Mouse (Mus musculus) c-Kit-positive CD71-positive TER-119-negative erythroid progenitor cells, embryonic 14.5 days (primary cell): ENCODE results near the gene Tent4a.
"Not testable (repeated sequence)": the region's sequence is repeated elsewhere in the genome, so short reads cannot be mapped to it uniquely, and the experiment has no call there.

Experiments used
- DNase-seq: peaks from one replicate; pipeline ENCODE4 v3.0.0-alpha.2; 2013; ENCODE audit warnings: low read depth

The Tent4a gene

GRCm38 (mm10) chr13:69534334-69534653 lies at the start of gene Tent4a:
Tent4a (minus strand) TSS chr13:69534617.
- DNase-seq = no peak

- DNase-seq = no peak
Measured at GRCm38 (mm10) chr13:69583591-69583990, 49.2 kb upstream of the Tent4a start.

- no peak for DNase-seq
Measured at GRCm38 (mm10) chr13:69582411-69582810, 48.0 kb upstream of the Tent4a start.

- DNase-seq = no peak
Measured at GRCm38 (mm10) chr13:69577181-69577834, 42.9 kb upstream of the Tent4a start.

GRCm38 (mm10) chr13:69576676-69577075 lies 42.3 kb upstream of the Tent4a start:
- DNase-seq = no peak

GRCm38 (mm10) chr13:69572594-69572993 lies 38.2 kb upstream of the Tent4a start:
- DNase-seq = no peak

- DNase-seq = no peak
Measured at GRCm38 (mm10) chr13:69569201-69569600, 34.8 kb upstream of the Tent4a start.

GRCm38 (mm10) chr13:69565401-69565800 lies 31.0 kb upstream of the Tent4a start:
- not testable (repeated sequence) for DNase-seq

- DNase-seq = no peak
Measured at GRCm38 (mm10) chr13:69564573-69564972, 30.2 kb upstream of the Tent4a start.

- DNase-seq = no peak
Measured at GRCm38 (mm10) chr13:69563905-69564304, 29.5 kb upstream of the Tent4a start.

- DNase-seq = no peak
Measured at GRCm38 (mm10) chr13:69562654-69563574, 28.5 kb upstream of the Tent4a start.

- DNase-seq = no peak
Measured at GRCm38 (mm10) chr13:69562004-69562403, 27.6 kb upstream of the Tent4a start.

- no peak for DNase-seq
Measured at GRCm38 (mm10) chr13:69559291-69559961, 25.0 kb upstream of the Tent4a start.

GRCm38 (mm10) chr13:69558098-69558660 lies 23.8 kb upstream of the Tent4a start:
- DNase-seq = no peak

- DNase-seq = no peak
Measured at GRCm38 (mm10) chr13:69556728-69557127, 22.3 kb upstream of the Tent4a start.

GRCm38 (mm10) chr13:69555957-69556482 lies 21.6 kb upstream of the Tent4a start:
- no peak for DNase-seq

- DNase-seq = no peak
Measured at GRCm38 (mm10) chr13:69555045-69555444, 20.6 kb upstream of the Tent4a start.

GRCm38 (mm10) chr13:69554255-69554654 lies 19.8 kb upstream of the Tent4a start:
- DNase-seq = no peak

GRCm38 (mm10) chr13:69553024-69553423 lies 18.6 kb upstream of the Tent4a start:
- peak; percentile 28 for DNase-seq

- no peak for DNase-seq
Measured at GRCm38 (mm10) chr13:69550831-69551230, 16.4 kb upstream of the Tent4a start.

GRCm38 (mm10) chr13:69549980-69550379 lies 15.6 kb upstream of the Tent4a start:
- DNase-seq = no peak

- DNase-seq = no peak
Measured at GRCm38 (mm10) chr13:69547488-69548180, 13.2 kb upstream of the Tent4a start.
